Mouse (Mus musculus): ENCODE measurements around the gene Cacnb4. TPM values are rescaled to one million over a fixed set of nuclear protein-coding genes. Genes with fewer than 3 reads are reported as not detected.

Gene Cacnb4
- polyA plus RNA-seq, 1 experiment from 2014 or later: 15.0 TPM

- 96% methylated on average over 11 of the region's 11 CpGs for WGBS
- Histone ChIP-seq H3K9me3 (ENCODE audit: control insufficient read depth, low read length) (no peaks in the 10 kb centered on the region), H3K4me1 (replicated peaks; ENCODE audit: control insufficient read depth, insufficient read depth, low read length) (peaks cover 7% of the 10 kb centered on the region; the same call in 1 of the 2 replicates), H3K4me3 (replicated peaks; ENCODE audit: low read length) (no peak overlapping the region), H3K27ac (no peak overlapping the region), H3K36me3 (replicated peaks; ENCODE audit: control insufficient read depth, insufficient read depth) (no peaks in the 10 kb centered on the region), H3K27me3 (ENCODE audit: control insufficient read depth, insufficient read depth, low read length) (no peaks in the 10 kb centered on the region), H3K4me2 (replicated peaks) (no peak overlapping the region), H3K9ac (no peak overlapping the region)
- DNase-seq (ENCODE audit: low spot score) (no peak), ATAC-seq (ENCODE audit: low FRiP score) (no peak)
Observed at GRCm38 (mm10) chr2:52603935-52604650, 72.5 kb downstream of the Cacnb4 start.

- Histone ChIP-seq H3K4me1 (replicated peaks; ENCODE audit: control insufficient read depth, insufficient read depth, low read length) (peaks cover 7% of the 10 kb centered on the region; the same call in 1 of the 2 replicates), H3K27me3 (ENCODE audit: control insufficient read depth, insufficient read depth, low read length) (no peaks in the 10 kb centered on the region), H3K4me2 (replicated peaks) (no peak overlapping the region), H3K36me3 (replicated peaks; ENCODE audit: control insufficient read depth, insufficient read depth) (no peaks in the 10 kb centered on the region), H3K9me3 (ENCODE audit: control insufficient read depth, low read length) (no peaks in the 10 kb centered on the region), H3K27ac (no peak overlapping the region), H3K4me3 (replicated peaks; ENCODE audit: low read length) (no peak overlapping the region), H3K9ac (no peak overlapping the region)
- ATAC-seq (ENCODE audit: low FRiP score): no peak
- no peak for DNase-seq (ENCODE audit: low spot score)
- WGBS: 75% methylated on average over 6 of the region's 6 CpGs
Observed at GRCm38 (mm10) chr2:52603421-52603820, 73.2 kb downstream of the Cacnb4 start.

- H3K4me3 ChIP-seq (replicated peaks; ENCODE audit: low read length): no peak overlapping the region
- H3K4me2 ChIP-seq (replicated peaks): no peak overlapping the region
- WGBS: 95% methylated on average over 8 of the region's 8 CpGs
- 0 out of 2 replicates have a peak, but pooled peaks cover 3% of the 10 kb centered on the region for H3K4me1 ChIP-seq (replicated peaks; ENCODE audit: control insufficient read depth, insufficient read depth, low read length)
- ATAC-seq (ENCODE audit: low FRiP score): no peak
- no peaks in the 10 kb centered on the region for H3K27me3 ChIP-seq (ENCODE audit: control insufficient read depth, insufficient read depth, low read length)
- H3K9ac ChIP-seq: no peak overlapping the region
- no peak for DNase-seq (ENCODE audit: low spot score)
- H3K9me3 ChIP-seq (ENCODE audit: control insufficient read depth, low read length): no peaks in the 10 kb centered on the region
- no peaks in the 10 kb centered on the region for H3K36me3 ChIP-seq (replicated peaks; ENCODE audit: control insufficient read depth, insufficient read depth)
- H3K27ac ChIP-seq: no peak overlapping the region
Observed at GRCm38 (mm10) chr2:52602921-52603320, 73.7 kb downstream of the Cacnb4 start.

- Histone ChIP-seq H3K9ac (no peak overlapping the region), H3K9me3 (ENCODE audit: control insufficient read depth, low read length) (no peaks in the 10 kb centered on the region), H3K27ac (no peak overlapping the region), H3K36me3 (replicated peaks; ENCODE audit: control insufficient read depth, insufficient read depth) (no peaks in the 10 kb centered on the region), H3K27me3 (ENCODE audit: control insufficient read depth, insufficient read depth, low read length) (no peaks in the 10 kb centered on the region), H3K4me1 (replicated peaks; ENCODE audit: control insufficient read depth, insufficient read depth, low read length) (no peaks in the 10 kb centered on the region), H3K4me3 (replicated peaks; ENCODE audit: low read length) (no peak overlapping the region), H3K4me2 (replicated peaks) (no peak overlapping the region)
- ATAC-seq (ENCODE audit: low FRiP score) (no peak), DNase-seq (ENCODE audit: low spot score) (no peak)
- WGBS: 96% methylated on average over 2 of the region's 2 CpGs
Observed at GRCm38 (mm10) chr2:52602228-52602627, 74.4 kb downstream of the Cacnb4 start.

- Histone ChIP-seq H3K4me1 (replicated peaks; ENCODE audit: control insufficient read depth, insufficient read depth, low read length) (no peaks in the 10 kb centered on the region), H3K27ac (no peak overlapping the region), H3K9ac (no peak overlapping the region), H3K27me3 (ENCODE audit: control insufficient read depth, insufficient read depth, low read length) (no peaks in the 10 kb centered on the region), H3K36me3 (replicated peaks; ENCODE audit: control insufficient read depth, insufficient read depth) (no peaks in the 10 kb centered on the region), H3K4me3 (replicated peaks; ENCODE audit: low read length) (no peak overlapping the region), H3K9me3 (ENCODE audit: control insufficient read depth, low read length) (no peaks in the 10 kb centered on the region), H3K4me2 (replicated peaks) (no peak overlapping the region)
- DNase-seq (ENCODE audit: low spot score): no peak
- no peak for ATAC-seq (ENCODE audit: low FRiP score)
Observed at GRCm38 (mm10) chr2:52597511-52597910, 79.1 kb downstream of the Cacnb4 start.

- ATAC-seq (ENCODE audit: low FRiP score) (no peak), DNase-seq (ENCODE audit: low spot score) (no peak)
- WGBS: 95% methylated on average over 8 of the region's 8 CpGs
- Histone ChIP-seq H3K9me3 (ENCODE audit: control insufficient read depth, low read length) (no peaks in the 10 kb centered on the region), H3K4me1 (replicated peaks; ENCODE audit: control insufficient read depth, insufficient read depth, low read length) (peaks cover 14% of the 10 kb centered on the region), H3K9ac (no peak overlapping the region), H3K4me3 (replicated peaks; ENCODE audit: low read length) (no peak overlapping the region), H3K4me2 (replicated peaks) (no peak overlapping the region), H3K36me3 (replicated peaks; ENCODE audit: control insufficient read depth, insufficient read depth) (no peaks in the 10 kb centered on the region), H3K27ac (no peak overlapping the region), H3K27me3 (ENCODE audit: control insufficient read depth, insufficient read depth, low read length) (no peaks in the 10 kb centered on the region)
Observed at GRCm38 (mm10) chr2:52593814-52594213, 82.8 kb downstream of the Cacnb4 start.

- no peak overlapping the region for H3K4me2 ChIP-seq (replicated peaks)
- no peaks in the 10 kb centered on the region for H3K27me3 ChIP-seq (ENCODE audit: control insufficient read depth, insufficient read depth, low read length)
- no peak overlapping the region for H3K4me3 ChIP-seq (replicated peaks; ENCODE audit: low read length)
- DNase-seq (ENCODE audit: low spot score) (no peak), ATAC-seq (ENCODE audit: low FRiP score) (no peak)
- no peaks in the 10 kb centered on the region for H3K9me3 ChIP-seq (ENCODE audit: control insufficient read depth, low read length)
- H3K36me3 ChIP-seq (replicated peaks; ENCODE audit: control insufficient read depth, insufficient read depth): no peaks in the 10 kb centered on the region
- WGBS: 69% methylated on average over 5 of the region's 5 CpGs
- H3K9ac ChIP-seq: no peak overlapping the region
- no peak overlapping the region for H3K27ac ChIP-seq
- H3K4me1 ChIP-seq (replicated peaks; ENCODE audit: control insufficient read depth, insufficient read depth, low read length): peaks cover 14% of the 10 kb centered on the region
Observed at GRCm38 (mm10) chr2:52593260-52593659, 83.4 kb downstream of the Cacnb4 start.

- H3K36me3 ChIP-seq (replicated peaks; ENCODE audit: control insufficient read depth, insufficient read depth): no peaks in the 10 kb centered on the region
- peak overlapping the region; percentile 69 for H3K27ac ChIP-seq
- whole genome bisulfite sequencing: 5% methylated on average over 5 of the region's 5 CpGs
- H3K27me3 ChIP-seq (ENCODE audit: control insufficient read depth, insufficient read depth, low read length): no peaks in the 10 kb centered on the region
- peaks cover 14% of the 10 kb centered on the region for H3K4me1 ChIP-seq (replicated peaks; ENCODE audit: control insufficient read depth, insufficient read depth, low read length)
- DNase-seq (ENCODE audit: low spot score) (peak; percentile 94), ATAC-seq (ENCODE audit: low FRiP score) (peak; percentile 83)
- peak overlapping the region; percentile 20 for H3K4me2 ChIP-seq (replicated peaks)
- no peak overlapping the region for H3K4me3 ChIP-seq (replicated peaks; ENCODE audit: low read length)
- no peaks in the 10 kb centered on the region for H3K9me3 ChIP-seq (ENCODE audit: control insufficient read depth, low read length)
- peak overlapping the region; percentile 45 for H3K9ac ChIP-seq
Observed at GRCm38 (mm10) chr2:52590970-52591347, 85.7 kb downstream of the Cacnb4 start.

- ATAC-seq (ENCODE audit: low FRiP score): peak; percentile 53
- no peaks in the 10 kb centered on the region for H3K9me3 ChIP-seq (ENCODE audit: control insufficient read depth, low read length)
- WGBS: 60% methylated on average over 7 of the region's 7 CpGs
- peak overlapping the region; percentile 69 for H3K27ac ChIP-seq
- H3K9ac ChIP-seq: peak overlapping the region; percentile 45
- no peak for DNase-seq (ENCODE audit: low spot score)
- H3K4me2 ChIP-seq (replicated peaks): peak overlapping the region; percentile 20
- H3K4me1 ChIP-seq (replicated peaks; ENCODE audit: control insufficient read depth, insufficient read depth, low read length): peaks cover 14% of the 10 kb centered on the region
- no peaks in the 10 kb centered on the region for H3K27me3 ChIP-seq (ENCODE audit: control insufficient read depth, insufficient read depth, low read length)
- H3K36me3 ChIP-seq (replicated peaks; ENCODE audit: control insufficient read depth, insufficient read depth): no peaks in the 10 kb centered on the region
- H3K4me3 ChIP-seq (replicated peaks; ENCODE audit: low read length): no peak overlapping the region
Observed at GRCm38 (mm10) chr2:52590340-52590969, 86.2 kb downstream of the Cacnb4 start.
